Mouse (Mus musculus) CD4-positive, CD25-positive, alpha-beta regulatory T cell, adult 2 months (primary cell): ENCODE data around the gene Polr2j.
A peak's percentile ranks its signal among the peaks of the same experiment; 100 is the strongest.

Source experiments
- DNase-seq: peaks from one replicate; pipeline ENCODE4 v3.0.0-alpha.2; 2012; ENCODE audit warnings: low read depth, low spot score

Gene Polr2j

DNA sequence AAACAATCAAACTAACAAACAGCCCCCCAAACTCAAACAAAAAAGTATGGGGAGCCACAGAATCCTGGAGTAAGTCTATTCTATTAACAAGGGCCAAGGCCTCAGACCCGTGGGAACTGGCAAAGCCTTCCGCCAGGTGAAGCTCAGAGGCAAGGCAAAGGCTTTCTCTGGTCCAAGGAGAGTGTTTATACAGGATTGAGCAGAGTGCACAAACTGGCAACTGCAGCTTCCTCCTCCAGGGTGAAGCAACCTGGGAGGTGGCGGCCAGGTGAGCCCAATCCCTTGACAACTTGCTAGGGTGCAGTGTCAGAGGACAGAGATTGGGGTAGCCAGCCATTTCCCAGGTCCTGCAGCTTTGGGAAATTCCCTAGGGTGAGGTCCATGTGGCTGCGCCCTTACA is 50.9 kb downstream of the Polr2j start:
- DNase-seq, result no peak

DNA sequence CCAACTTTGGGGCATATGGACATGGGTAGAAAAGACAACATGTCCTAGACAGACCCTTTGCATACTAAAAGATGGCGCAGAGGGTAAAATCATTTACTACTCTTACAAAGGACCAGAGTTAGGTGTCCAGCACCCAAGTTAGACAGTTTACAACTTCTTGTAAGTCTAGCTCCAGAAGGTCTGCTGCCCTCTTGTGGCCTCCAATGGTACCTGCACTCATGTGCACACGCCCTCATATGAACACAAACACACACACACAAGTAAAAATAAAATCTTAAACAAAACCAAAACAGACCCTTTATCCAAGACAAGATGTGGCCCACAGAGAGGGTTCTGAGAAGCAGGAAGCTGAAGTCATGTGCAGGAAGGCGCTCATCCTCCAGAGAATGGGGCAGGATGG is 51.6 kb downstream of the Polr2j start:
- DNase-seq, result peak; percentile 56

DNA sequence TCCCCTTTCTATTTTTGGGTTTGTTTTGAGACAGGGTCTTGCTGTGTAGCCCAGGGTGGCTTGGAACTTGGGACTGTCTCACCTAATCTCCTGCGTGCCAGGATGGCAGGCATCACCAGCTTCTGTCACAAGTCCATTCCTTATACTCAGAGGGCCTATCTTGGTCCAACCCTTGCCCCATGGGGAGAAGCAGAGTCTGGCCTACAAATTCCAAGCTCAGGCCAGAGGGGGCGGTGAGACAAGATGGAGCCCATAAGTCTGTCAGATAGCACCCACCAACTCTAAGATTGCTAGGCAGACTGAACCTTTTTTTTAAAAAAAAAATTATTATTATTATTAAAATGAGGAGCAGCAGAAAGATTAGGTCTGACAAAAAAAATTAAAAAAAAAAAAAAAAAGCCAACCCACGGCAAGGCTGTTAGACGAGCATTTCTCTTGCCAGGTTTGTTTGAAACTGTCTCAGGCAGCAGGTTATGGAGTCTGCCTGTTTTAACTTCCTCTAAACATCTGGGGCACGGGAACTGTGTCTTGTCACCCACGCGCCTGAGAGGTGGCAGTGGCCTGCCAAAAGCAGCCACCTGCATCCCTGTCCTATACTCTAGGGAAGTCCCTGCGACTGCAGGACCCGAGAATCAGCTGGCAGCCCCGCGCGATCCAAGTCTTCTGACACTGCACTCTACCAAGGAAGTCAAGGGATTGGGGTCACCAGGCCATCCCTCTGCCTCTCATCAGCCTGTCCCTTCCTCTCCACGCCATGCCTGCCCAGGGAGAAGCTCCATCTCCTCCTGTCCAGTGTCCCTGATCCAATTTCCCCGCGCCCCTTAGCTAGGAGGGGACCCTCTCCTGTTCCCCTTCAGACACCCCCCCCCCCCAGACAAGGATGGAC is 53.4 kb downstream of the Polr2j start:
- DNase-seq, result peak; percentile 58

DNA sequence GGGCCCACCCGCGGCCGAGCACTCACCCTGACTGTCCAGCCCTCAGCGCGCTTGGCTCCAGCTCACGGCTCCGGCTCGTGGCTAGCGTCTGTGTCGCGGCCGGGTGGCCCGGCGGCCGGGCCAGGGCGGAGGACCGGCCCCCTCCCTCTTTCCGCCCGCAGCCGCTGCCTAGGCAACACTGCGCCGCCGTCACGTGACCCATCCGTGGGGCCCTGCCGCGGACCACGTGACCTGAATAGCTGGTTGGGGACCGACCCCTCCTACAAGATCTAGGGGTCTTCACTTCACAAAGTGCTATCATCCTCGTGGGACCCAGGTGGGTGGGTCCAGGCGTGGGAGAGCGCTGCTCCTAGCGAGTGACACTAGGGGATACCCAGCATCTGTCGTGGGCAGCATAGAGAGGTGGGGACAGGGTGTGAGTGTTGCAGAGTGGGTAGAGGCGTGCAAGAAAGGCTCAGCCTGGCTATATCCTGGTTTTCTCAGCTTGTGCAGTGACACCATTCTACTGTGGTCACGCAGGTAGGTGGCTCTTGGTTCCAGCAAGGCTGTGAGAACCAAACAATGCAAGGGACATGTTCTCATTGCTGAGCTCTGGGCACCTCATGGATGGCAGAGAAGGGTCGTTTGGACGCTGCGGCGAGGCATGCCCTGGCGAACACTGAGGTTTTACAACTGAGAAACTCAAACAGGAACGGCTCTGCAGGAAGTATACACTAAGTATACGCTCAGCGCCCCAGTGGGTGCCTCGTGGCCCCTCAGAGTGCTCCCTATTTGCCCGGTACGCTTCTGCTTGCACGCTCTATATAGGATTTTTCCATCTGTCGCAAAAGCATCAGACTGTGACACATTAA is 54.3 kb downstream of the Polr2j start, which contains the start of gene Orai2:
Orai2 (minus strand) TSS at position 202 of the 851 bp plus-strand sequence.
- peak; percentile 89 for DNase-seq

DNA sequence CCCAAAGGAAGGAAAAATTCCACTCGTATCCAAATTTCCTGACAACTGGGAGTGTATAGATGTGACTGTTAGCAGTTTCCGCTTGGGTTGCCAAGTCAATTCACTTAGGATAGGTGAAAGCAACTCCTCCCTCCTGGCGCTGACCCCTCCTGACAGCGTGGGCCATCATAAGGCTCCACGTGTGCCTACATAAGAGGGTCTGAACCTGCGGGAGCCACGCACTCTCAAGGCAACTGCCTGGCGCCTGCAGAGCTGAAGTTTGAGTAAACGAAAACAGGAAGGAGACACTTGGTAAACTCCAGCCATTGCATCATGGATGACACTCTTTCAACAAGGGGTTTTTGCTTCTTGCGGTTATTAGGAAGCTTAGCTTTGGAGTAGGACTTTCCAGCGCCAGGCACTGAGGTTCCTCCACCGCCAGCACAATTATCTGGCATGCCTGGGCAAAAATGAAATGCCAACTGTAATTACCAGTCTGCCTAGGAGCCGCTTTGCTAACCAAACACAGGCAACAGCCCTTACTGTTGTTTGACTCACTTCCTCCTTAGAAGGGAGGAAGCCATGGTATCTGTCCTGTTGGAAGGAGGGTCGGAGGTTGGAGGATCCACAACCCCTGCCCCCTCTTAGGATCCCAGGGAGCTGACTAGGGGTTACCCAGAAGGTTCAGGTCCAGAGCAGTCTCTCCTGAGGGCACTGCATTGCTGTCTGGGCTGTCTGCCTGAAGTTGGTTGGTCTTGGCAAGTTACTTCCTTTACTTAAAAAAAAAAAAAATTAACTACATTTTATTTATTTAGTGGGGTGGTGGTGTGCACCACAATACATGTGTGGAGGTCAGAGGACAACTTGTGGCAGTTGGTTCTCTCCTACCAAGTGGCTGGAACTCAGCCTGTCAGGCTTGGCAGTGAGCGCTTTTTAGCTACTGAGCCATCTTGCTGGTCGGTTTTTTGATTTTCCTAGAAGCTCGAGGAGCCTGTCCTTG is 55.2 kb downstream of the Polr2j start:
- peak; percentile 70 for DNase-seq
